Mouse (Mus musculus) large intestine, adult 2 months (tissue): ENCODE results near the gene Vmn1r88. TPM values are rescaled to one million over a fixed set of nuclear protein-coding genes. Genes with fewer than 3 reads are reported as not detected.
"Not testable (repeated sequence)": the region's sequence is repeated elsewhere in the genome, so short reads cannot be mapped to it uniquely, and the experiment has no call there.

Experiments
- DNase-seq: peaks from one replicate; pipeline ENCODE4 v3.0.0-alpha.2; 2012; ENCODE audit warnings: low read depth, low spot score
- WGBS: fragments of 180-500 bp; shearing (Covaris S2); methylation state at CpG from one replicate; pipeline ENCODE4 v1.1.7; 2018; 5-methylcytosine and 5-hydroxymethylcytosine counted together
- polyA plus RNA-seq: library from polyadenylated mRNA; depleted of rRNA; stranded (reverse); fragments of >200 nt; gene quantifications from 2 replicates; pipeline ENCODE4 v1.2.3, GENCODE M21; 2012; rRNA removed

The Vmn1r88 gene
- not detected in 2 replicates for polyA plus RNA-seq

GRCm38 (mm10) chr7:13159268-13159667 is at the start of gene Vmn1r88:
Vmn1r88 (plus strand) TSS chr7:13159568.
- DNase-seq: no peak

GRCm38 (mm10) chr7:13119817-13120216 is 39.6 kb upstream of the Vmn1r88 start, which contains the start of gene Vmn1r86:
Vmn1r86 (minus strand) TSS chr7:13119917.
- no peak for DNase-seq

- DNase-seq: not testable (repeated sequence)
- WGBS: 4% methylated on average over 20 of the region's 34 CpGs
Measured at GRCm38 (mm10) chr7:13123554-13124153, 35.7 kb upstream of the Vmn1r88 start.

DNA sequence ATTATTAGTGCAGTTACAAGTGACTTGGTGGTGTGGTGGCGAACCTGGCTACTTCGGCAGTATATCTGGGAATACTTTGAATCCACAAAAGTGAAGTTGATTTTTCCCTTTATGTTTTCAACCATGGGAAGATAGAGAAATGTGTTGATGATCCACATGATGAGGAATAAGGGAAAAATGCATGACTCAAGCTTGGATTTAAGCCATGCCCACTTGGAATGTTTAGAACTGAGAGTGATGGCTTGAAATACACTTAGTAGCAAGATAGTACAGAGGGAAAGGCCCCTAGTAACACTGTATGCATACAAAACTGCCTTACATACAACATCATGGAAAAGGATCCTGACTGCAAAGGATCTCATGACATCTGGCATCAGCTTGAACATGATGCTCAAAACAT is 27.5 kb upstream of the Vmn1r88 start:
- no peak for DNase-seq
- WGBS: 88% methylated on average over 2 of the region's 2 CpGs

- DNase-seq: no peak
Measured at GRCm38 (mm10) chr7:13137340-13137739, 22.0 kb upstream of the Vmn1r88 start.

DNA sequence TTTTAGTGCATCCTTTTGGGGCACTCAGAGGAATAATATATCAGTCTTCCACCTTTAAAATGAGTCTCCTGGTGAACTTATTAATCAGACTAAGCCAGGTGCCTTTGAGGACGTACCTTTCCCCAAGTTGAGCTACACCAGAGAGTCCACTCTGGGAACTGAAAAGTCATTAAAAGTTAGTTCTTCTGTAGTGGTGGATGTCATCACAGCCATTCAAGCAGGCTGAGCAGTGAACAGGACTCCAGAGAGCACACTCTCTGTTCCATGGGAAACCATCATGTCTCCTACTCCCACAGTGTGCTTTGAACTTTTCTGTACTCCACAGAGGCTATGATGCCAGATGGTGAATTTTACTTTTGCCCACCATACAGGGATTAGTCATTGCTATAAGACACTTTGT is 19.3 kb upstream of the Vmn1r88 start, which contains the start of gene Vmn1r87:
Gene Vmn1r87 (minus strand): TSS at position 101 of the 400 bp plus-strand sequence.
- DNase-seq: no peak
- 76% methylated on average over 1 of the region's 1 CpGs for whole genome bisulfite sequencing

- no peak for DNase-seq
Measured at GRCm38 (mm10) chr7:13212720-13213119, 53.4 kb downstream of the Vmn1r88 start, which contains the start of gene Vmn1r89. Vmn1r89 (plus strand) TSS chr7:13213020.

Other genes with a start within 250 kb of the Vmn1r88 start
- 2,560 and 2,617 TPM in 2 replicates for gene Rps5, start 237.3 kb upstream of the Vmn1r88 start, polyA plus RNA-seq
- gene Rnf225, start 232.2 kb upstream of the Vmn1r88 start, polyA plus RNA-seq: 0.20 and 0.27 TPM in 2 replicates
- 3.9 and 5.2 TPM in 2 replicates for gene Zfp324, start 193.7 kb upstream of the Vmn1r88 start, polyA plus RNA-seq
- gene Zfp446, start 181.7 kb upstream of the Vmn1r88 start, polyA plus RNA-seq: 2.5 and 3.4 TPM in 2 replicates
- 0.09 and 0.23 TPM in 2 replicates for gene Slc27a5, start 161.4 kb upstream of the Vmn1r88 start, polyA plus RNA-seq
- 230 and 300 TPM in 2 replicates for gene Trim28, start 160.5 kb upstream of the Vmn1r88 start, polyA plus RNA-seq
- gene Zbtb45, start 149.5 kb upstream of the Vmn1r88 start, polyA plus RNA-seq: 16.0 and 18.3 TPM in 2 replicates
- gene Chmp2a, start 124.8 kb upstream of the Vmn1r88 start, polyA plus RNA-seq: 128 and 132 TPM in 2 replicates
- 188 and 202 TPM in 2 replicates for gene Ube2m, start 121.3 kb upstream of the Vmn1r88 start, polyA plus RNA-seq
- 0.66 and 0.80 TPM in 2 replicates for gene Mzf1, start 104.8 kb upstream of the Vmn1r88 start, polyA plus RNA-seq
- not detected in 2 replicates for gene Vmn1r85, start 64.4 kb upstream of the Vmn1r88 start, polyA plus RNA-seq
- not detected in 2 replicates for gene Vmn1r86, start 39.7 kb upstream of the Vmn1r88 start, polyA plus RNA-seq
- gene Vmn1r87, start 19.4 kb upstream of the Vmn1r88 start, polyA plus RNA-seq: not detected in 2 replicates
- gene Vmn1r89, start 53.5 kb downstream of the Vmn1r88 start, polyA plus RNA-seq: not detected in 2 replicates
- 18.4 and 20.1 TPM in 2 replicates for gene Lig1, start 117.7 kb downstream of the Vmn1r88 start, polyA plus RNA-seq
- 1.6 and 2.2 TPM in 2 replicates for gene Zswim9, start 119.2 kb downstream of the Vmn1r88 start, polyA plus RNA-seq
- 2.9 and 3.0 TPM in 2 replicates for gene Pla2g4c, start 165.1 kb downstream of the Vmn1r88 start, polyA plus RNA-seq
- gene Cabp5, start 238.6 kb downstream of the Vmn1r88 start, polyA plus RNA-seq: not detected in 2 replicates